Mouse (Mus musculus) forebrain, postnatal 0 days (tissue): ENCODE results near the gene Cul1. TPM values are rescaled to one million over a fixed set of nuclear protein-coding genes. Genes with fewer than 3 reads are reported as not detected.

Experiments used
- ATAC-seq: fragments of 200-750 bp; cut with Nextera tagmentation; 2 replicates; pipeline ENCODE4 v1.8.0; 2017; ENCODE audit warnings: mild to moderate bottlenecking, moderate library complexity
- DNase-seq: peaks from one replicate; pipeline ENCODE4 v3.0.0-alpha.2; 2015
- H3K27ac ChIP-seq: fragments of 300-500 bp; sonication (generic); 2 replicates; pipeline ENCODE4 v1.5.1; 2014; ENCODE audit warnings: low read depth, mild to moderate bottlenecking, antibody characterized with exemption, low read length, moderate library complexity, mixed read lengths
- H3K27me3 ChIP-seq: fragments of 300-500 bp; sonication (generic); 2 replicates; pipeline ENCODE4 v1.6.1; 2014; ENCODE audit warnings: mild to moderate bottlenecking, low read length, mixed read lengths; ENCODE audit not compliant: insufficient read depth
- H3K36me3 ChIP-seq: fragments of 300-500 bp; sonication (generic); 2 replicates; pipeline ENCODE4 v1.6.1; 2014; ENCODE audit warnings: mild to moderate bottlenecking, moderate library complexity; ENCODE audit not compliant: insufficient read depth
- H3K4me1 ChIP-seq: fragments of 300-500 bp; sonication (generic); 2 replicates; pipeline ENCODE4 v1.6.1; 2014; ENCODE audit warnings: antibody characterized with exemption; ENCODE audit not compliant: insufficient read depth
- H3K4me2 ChIP-seq: fragments of 300-500 bp; sonication (generic); 2 replicates; pipeline ENCODE4 v1.6.1; 2014; ENCODE audit warnings: low read depth, mild to moderate bottlenecking, moderate library complexity
- H3K4me3 ChIP-seq: fragments of 300-500 bp; sonication (generic); 2 replicates; pipeline ENCODE4 v1.5.1; 2014; ENCODE audit warnings: low read depth, low read length, mixed read lengths
- H3K9ac ChIP-seq: fragments of 300-500 bp; sonication (generic); 2 replicates; pipeline ENCODE4 v1.6.1; 2014; ENCODE audit warnings: mild to moderate bottlenecking
- H3K9me3 ChIP-seq: fragments of 300-500 bp; sonication (generic); 2 replicates; pipeline ENCODE4 v1.6.1; 2016; ENCODE audit warnings: low read length
- CTCF ChIP-seq: sonication (generic); IDR thresholded peaks from 2 replicates; pipeline ENCODE4 v1.5.1; 2016; ENCODE audit warnings: antibody characterized with exemption, control low read depth, low read depth
- WGBS: fragments of 180-500 bp; shearing (Covaris S2); extraction: QIAGEN DNeasy Blood & Tissue Kit; methylation state at CpG from one replicate; pipeline ENCODE4 v1.1.7; 2014; 5-methylcytosine and 5-hydroxymethylcytosine counted together
- polyA plus RNA-seq: library from polyadenylated mRNA; unstranded; fragments of >200 nt; fragmentation: Nextera tagmentation; extraction: Ambion mirVana; gene quantifications from 2 replicates; pipeline ENCODE4 v1.2.1, GENCODE M21; 2015
- total RNA-seq: library from RNA; depleted of rRNA; stranded (reverse); fragments of >200 nt; gene quantifications from 2 replicates; pipeline ENCODE4 v1.2.3, GENCODE M21; 2014; rRNA removed

Cul1 gene
- total and polyA plus RNA-seq, 2 experiments from 2014 or later: 119 to 158 TPM

GRCm38 (mm10) chr6:47561426-47561825, 108.2 kb downstream of the Cul1 start:
- DNase-seq (peak; percentile 16), ATAC-seq (no peak)
- Histone ChIP-seq H3K4me1 (no peaks in the 10 kb centered on the region), H3K36me3 (peaks cover 10% of the 10 kb centered on the region; the same call in 1 of the 2 replicates), H3K9ac (no peak overlapping the region), H3K27ac (no peak overlapping the region), H3K27me3 (no peaks in the 10 kb centered on the region), H3K9me3 (no peaks in the 10 kb centered on the region), H3K4me2 (no peak overlapping the region), H3K4me3 (no peak overlapping the region)
- 81% methylated on average over 5 of the region's 5 CpGs for WGBS
- TF ChIP-seq CTCF: peak; percentile 40

GRCm38 (mm10) chr6:47565326-47566035, 112.3 kb downstream of the Cul1 start:
- no peaks in the 10 kb centered on the region for H3K9me3 ChIP-seq
- H3K4me1 ChIP-seq: no peaks in the 10 kb centered on the region
- no peak overlapping the region for H3K9ac ChIP-seq
- 76% methylated on average over 1 of the region's 1 CpGs for WGBS
- H3K36me3 ChIP-seq: peaks cover 22% of the 10 kb centered on the region
- H3K27ac ChIP-seq: no peak overlapping the region
- DNase-seq: no peak
- ATAC-seq: no peak
- H3K4me2 ChIP-seq: no peak overlapping the region
- no peak overlapping the region for H3K4me3 ChIP-seq
- no peaks in the 10 kb centered on the region for H3K27me3 ChIP-seq
- no peak for TF ChIP-seq CTCF

GRCm38 (mm10) chr6:47572887-47573286, 119.7 kb downstream of the Cul1 start:
- WGBS: 89% methylated on average over 2 of the region's 2 CpGs
- Histone ChIP-seq H3K4me3 (no peak overlapping the region), H3K27me3 (no peaks in the 10 kb centered on the region), H3K36me3 (peaks cover 19% of the 10 kb centered on the region), H3K4me1 (no peaks in the 10 kb centered on the region), H3K9ac (no peak overlapping the region), H3K27ac (no peak overlapping the region), H3K4me2 (no peak overlapping the region), H3K9me3 (no peaks in the 10 kb centered on the region)
- TF ChIP-seq CTCF: no peak
- DNase-seq (no peak), ATAC-seq (no peak)

Other genes with a start within 250 kb of the Cul1 start
- gene Ezh2, start 141.9 kb downstream of the Cul1 start, total RNA-seq: 50.0 and 60.1 TPM in 2 replicates
- gene Ezh2, start 141.9 kb downstream of the Cul1 start, polyA plus RNA-seq: 37.7 and 41.5 TPM in 2 replicates